Mouse (Mus musculus): ENCODE results near the gene Zfhx3.

Gene Zfhx3

DNA sequence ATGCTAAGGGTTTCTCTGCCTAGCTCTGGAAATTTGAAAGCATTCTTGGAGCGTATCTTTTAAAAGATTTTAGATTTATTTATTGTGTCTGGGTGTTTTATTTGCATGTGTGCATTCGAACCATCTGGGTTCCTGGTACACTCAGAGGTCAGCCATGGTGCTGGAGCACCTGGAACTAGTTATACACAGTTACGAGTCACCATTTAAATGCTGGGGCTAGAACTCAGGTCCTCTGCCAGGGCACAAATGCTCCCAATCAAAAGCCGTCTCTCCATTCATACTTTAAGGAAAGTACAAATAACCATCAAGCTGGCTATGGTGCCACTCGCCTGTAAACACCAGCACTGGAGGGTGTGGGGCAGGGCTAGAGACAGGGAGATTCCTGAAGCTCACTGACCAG lies 1047.4 kb downstream of the Zfhx3 start:
- DNase-seq (ENCODE audit: low spot score in 2 of 2) = no peak

GRCm38 (mm10) chr8:108990537-108990936 lies 1048.1 kb downstream of the Zfhx3 start:
- no peak for DNase-seq (ENCODE audit: low spot score in 2 of 2)

- DNase-seq (ENCODE audit: low spot score in 2 of 2) = no peak
Measured at GRCm38 (mm10) chr8:108991395-108991794, 1049.0 kb downstream of the Zfhx3 start.

DNA sequence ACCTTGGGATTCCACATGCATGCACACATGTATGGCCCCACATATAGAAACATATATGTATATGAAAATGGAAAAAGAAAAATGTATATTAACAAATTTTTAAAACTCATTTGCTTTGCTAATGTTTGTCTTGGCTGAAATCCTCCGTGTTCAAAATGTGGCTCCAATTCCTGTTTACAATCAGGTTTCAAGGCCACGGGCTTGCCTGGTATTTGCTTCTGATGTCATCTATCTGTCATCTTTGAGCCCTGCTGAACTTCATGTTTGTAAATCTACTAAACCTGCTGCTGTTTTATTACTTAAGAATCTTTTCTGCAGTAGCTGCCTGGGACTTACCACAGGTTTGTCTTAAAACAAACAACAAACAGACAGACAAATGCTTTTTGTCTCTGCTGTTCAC lies 1051.3 kb downstream of the Zfhx3 start:
- DNase-seq (ENCODE audit: low spot score in 2 of 2) = no peak

- no peak for DNase-seq (ENCODE audit: low spot score in 2 of 2)
Measured at GRCm38 (mm10) chr8:108994187-108994586, 1051.7 kb downstream of the Zfhx3 start.

DNA sequence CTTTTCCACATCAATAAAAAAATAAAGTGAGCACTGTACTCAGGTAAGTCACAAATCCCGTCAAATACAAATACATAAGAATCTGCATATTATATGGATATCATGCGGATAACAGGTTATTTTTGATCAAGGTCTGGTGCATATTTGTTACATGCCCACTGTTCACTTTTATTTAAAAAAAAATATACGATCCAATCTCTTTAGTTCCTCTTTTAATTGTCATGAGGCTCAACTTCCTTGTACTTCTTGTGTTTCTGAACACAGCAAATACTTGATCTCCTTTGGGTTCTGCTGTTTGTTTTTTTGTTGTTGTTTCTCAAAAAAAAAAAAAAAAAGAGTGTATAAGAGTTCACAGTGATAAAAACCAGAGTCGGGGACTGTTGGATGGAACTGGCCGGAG lies 1052.4 kb downstream of the Zfhx3 start:
- no peak for DNase-seq (ENCODE audit: low spot score in 2 of 2)

GRCm38 (mm10) chr8:108997334-108997733 lies 1054.9 kb downstream of the Zfhx3 start:
- DNase-seq (ENCODE audit: low spot score in 2 of 2) = no peak

DNA sequence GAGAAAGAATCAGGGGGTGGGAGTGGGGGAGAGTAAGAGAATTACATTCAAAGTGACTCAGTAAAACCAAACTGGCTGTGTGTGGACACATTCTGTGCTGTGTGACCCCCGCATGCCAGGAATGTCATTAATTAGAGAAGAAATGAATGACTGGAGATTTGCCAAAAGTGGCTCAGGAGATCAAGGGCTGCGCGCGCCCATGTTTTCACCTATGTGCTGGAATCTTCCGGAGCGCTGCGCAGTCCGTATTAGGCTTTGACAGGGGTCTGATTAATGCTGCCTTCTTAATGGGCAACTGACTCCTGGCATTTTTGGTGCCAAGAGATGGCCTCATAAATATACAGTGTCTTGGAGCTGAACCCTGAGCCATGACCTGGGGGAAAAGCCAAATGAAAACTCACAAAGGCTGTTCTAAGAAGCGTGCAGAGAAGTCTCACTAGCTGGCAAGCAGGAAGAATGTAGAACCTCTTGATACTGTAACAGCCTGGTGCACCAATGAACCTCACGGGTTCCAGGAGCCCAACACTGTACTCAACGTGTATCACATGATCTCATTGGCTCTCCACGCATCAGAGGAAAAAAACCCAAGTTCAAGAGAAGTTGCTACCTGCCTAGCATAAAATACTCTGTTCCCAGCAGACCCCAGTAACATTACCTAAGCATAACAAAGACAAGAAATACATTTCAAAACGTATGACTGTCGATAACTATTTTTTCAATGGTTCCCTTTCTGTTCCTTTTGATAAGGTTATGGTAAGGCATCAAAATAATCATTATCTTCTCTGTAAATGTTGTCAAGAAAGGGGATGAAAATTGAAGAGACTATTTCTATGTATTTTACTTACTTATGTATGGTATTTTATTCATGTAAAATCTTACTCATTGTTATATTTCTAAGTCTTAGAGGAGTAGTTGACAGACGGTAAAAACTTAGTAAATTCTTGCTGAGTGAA lies 1057.1 kb downstream of the Zfhx3 start:
- no peak for DNase-seq (ENCODE audit: low spot score in 2 of 2)

GRCm38 (mm10) chr8:109001031-109001430 lies 1058.6 kb downstream of the Zfhx3 start:
- DNase-seq (ENCODE audit: low spot score in 2 of 2) = no peak

DNA sequence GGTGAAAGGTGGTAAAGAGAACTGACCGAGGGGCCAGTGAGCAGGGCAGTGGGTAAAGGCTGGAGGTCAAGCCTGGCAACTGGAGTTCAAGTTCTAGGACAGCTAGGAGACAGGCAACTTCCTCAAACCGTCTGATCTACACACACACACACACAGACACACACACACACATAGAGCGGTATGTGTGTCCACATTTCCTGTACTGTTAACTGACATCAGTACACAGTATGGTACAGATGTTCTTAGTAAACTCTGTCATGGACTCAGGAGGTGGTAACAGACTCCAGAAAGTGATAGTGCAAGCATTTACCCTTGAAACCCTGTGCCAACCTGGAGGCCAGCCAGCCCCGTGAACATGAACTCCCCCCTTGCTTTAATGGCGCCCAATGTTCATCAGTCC lies 1059.5 kb downstream of the Zfhx3 start:
- DNase-seq (ENCODE audit: low spot score in 2 of 2) = no peak

- no peak for DNase-seq (ENCODE audit: low spot score in 2 of 2)
Measured at GRCm38 (mm10) chr8:109006986-109007385, 1064.5 kb downstream of the Zfhx3 start.

Measured in frontal cortex, postnatal 36 days (tissue).